Mouse (Mus musculus) E14TG2a.4 (cell line): ENCODE results near the gene Fhl5.

Experiments
- CTCF ChIP-seq: conservative IDR thresholded peaks from 2 replicates; pipeline ENCODE4 v1.5.1; 2014; ENCODE audit warnings: low read length
- NANOG ChIP-seq: IDR thresholded peaks from 2 replicates; pipeline ENCODE4 v1.6.1; 2014; ENCODE audit warnings: borderline replicate concordance, low read length, mixed read lengths
- POU5F1 ChIP-seq: IDR thresholded peaks from 2 replicates; pipeline ENCODE4 v1.6.1; 2014; ENCODE audit warnings: low read length, borderline replicate concordance

GRCm38 (mm10) chr4:25257822-25258398 lies 15.2 kb upstream of the Fhl5 start:
- TF ChIP-seq POU5F1 = no peak
- no peak for TF ChIP-seq CTCF
- no peak for TF ChIP-seq NANOG
